Mouse (Mus musculus) CD4-positive, CD25-positive, alpha-beta regulatory T cell, adult 4 months (primary cell): ENCODE data around the gene Rarb. TPM values are rescaled to one million over a fixed set of nuclear protein-coding genes. Genes with fewer than 3 reads are reported as not detected.

Experiments used
- ATAC-seq: one replicate; pipeline ENCODE4 v1.8.0; 2017
- polyA plus RNA-seq, 2 experiments: library from polyadenylated mRNA; unstranded; fragments of 100-300 nt; shearing (Covaris generic); gene quantifications; one replicate each; pipeline ENCODE4 v1.2.1; 2017

The Rarb gene
- polyA plus RNA-seq, 2 experiments from 2014 or later = not detected

DNA sequence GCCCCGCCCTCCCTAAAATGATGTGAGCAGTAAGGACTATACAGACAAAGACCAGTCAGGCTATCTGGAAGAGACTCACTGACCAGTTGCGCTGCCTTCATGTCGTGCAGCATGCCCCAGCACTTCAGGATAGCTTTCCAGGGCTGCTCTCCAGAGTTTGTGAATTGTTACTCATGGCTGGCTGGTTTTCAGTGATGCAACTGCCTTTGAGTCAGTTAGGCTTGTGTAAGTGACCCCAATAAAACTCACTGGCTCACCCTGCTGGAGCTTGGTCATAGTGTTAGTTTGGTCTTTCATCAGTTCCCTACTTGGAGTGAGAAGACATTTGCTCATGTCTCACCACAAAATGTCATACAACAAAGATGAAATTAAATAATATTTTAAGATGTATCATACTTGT lies 292.8 kb downstream of the Rarb start:
- no peak for ATAC-seq

DNA sequence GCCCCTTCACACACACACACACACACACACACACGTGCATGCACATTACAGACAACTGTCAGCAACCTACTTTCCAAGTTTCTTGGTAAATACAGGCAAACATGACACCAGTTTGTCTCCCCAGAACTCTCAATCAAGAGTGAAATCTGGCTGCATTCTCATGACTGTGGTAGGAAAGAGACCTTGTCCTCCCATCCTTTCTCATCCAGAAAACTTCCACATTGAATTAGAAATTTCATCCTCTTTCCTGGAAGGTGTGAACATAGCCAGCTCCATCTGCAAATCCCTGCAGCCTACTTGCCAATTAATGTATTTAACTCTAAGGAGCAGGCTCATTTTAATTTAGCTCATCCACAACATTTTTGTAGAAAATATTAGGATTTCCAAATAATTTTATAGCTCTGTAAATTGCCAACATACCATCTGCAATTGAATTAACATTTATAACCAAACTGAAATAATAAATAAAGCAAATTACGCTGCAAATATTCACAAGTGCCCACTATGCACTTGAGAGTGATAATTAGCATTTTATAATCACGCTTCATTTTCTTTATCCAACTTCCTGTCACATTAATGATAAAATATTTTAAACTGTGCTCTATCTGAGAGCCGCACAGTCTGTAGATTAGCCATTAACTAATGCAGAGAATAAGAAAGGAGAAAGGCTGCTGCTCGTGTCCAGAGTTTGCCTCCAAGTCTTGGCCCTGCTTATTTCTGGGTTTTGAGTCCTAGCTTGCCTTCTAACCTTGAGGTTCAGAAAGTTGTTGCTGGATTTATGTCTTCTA lies 293.6 kb downstream of the Rarb start:
- no peak for ATAC-seq

DNA sequence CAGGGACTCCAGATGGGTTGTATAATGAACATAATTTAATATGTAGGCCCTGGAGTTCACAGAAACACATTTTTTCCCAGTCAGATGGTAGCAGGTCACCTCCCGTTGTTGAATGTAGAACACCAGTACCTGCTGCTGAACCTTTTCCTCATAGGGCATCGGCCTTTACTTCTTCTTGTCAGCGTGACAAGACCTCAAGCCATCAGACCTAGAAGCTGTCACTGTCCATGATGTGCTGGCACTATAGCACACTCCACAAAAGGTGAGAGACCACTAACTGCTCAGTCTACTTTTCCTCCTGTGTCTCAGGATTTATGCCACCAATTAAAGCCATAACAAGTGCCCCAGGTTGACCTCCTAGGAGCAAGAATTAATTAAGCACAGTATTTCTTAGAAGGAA lies 296.1 kb downstream of the Rarb start:
- ATAC-seq = no peak

DNA sequence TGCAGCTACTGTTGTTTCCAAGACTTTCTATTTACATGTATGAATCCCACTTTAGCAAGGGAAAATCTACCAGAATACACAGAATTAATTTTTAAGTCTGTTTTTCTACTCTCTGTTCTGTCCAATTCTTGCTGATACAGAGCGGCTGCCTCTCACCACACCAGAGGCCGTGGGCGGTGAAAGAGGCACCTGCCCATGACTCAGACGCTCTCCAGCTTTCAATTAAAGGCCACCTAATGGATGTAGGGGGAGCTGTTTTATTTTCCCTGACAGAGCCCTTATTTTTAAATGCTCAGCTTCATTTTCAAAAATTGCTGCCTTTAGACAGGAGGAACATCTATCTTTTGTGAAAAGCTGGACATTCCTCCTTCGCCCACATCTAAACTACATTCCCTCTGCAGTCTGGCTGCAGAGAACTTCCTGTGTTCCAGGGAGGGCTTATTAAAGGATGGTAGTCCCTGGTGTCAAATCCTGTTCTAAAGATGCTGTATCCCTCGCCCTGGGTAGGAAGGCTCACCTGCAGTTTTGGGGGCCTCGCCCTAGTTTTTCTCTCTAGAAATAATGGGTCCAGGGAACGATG lies 299.3 kb downstream of the Rarb start:
- ATAC-seq = no peak

DNA sequence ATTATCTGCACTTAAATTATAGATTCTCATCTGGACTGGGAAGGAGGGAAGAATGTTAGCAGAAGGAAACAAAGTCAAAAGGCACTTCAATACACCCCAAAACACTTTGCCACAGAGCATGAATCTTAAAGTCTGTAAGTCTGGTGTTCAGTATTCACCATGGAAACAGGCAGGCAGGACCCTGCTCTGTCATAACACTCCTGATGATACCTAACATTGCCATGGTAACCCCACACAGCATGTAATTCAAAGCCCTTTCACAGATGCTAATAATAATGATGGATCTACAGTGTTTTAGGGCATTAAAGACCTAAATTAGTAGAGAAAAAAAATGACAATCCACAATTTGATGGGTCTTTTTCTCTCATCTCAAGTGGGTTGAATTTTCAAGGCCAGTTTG lies 301.0 kb downstream of the Rarb start:
- no peak for ATAC-seq

DNA sequence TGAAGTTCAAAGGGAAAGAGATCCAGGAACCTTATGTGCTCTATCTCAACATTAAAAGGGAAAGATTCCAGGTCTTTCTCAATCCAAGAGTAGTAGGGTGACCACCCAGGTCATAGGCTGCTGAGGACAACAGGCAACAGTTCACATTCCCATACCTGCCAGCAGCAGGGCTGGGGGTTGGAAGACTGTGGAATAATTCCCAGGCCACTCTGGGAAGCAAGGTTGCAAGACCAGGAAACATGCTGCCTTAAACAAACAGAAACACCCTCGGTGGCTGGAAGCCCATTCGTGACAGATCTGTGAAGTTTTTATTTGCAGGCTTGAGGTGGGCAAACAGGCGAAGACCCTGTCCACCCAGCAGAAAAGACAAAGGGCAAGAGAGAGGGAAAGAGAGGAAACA lies 303.2 kb downstream of the Rarb start:
- no peak for ATAC-seq

DNA sequence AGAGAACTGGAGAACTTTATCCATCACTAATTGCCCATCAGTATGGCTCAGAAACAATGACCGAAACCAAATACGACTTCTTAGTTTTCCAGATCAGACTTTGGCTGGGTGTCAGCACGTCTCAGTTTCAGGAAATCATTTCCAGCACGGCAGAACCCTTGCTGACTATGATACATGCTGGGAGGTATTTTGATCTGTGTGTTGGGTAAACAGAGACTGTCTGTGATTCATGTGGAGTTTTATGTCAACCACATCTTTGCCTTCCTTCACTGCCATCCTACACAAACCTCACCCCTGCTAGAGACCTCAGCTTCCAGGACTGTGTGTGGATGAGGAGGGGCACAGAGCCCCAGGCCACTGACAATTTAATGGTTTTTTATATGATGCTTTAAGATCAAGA lies 308.4 kb downstream of the Rarb start:
- ATAC-seq = no peak

DNA sequence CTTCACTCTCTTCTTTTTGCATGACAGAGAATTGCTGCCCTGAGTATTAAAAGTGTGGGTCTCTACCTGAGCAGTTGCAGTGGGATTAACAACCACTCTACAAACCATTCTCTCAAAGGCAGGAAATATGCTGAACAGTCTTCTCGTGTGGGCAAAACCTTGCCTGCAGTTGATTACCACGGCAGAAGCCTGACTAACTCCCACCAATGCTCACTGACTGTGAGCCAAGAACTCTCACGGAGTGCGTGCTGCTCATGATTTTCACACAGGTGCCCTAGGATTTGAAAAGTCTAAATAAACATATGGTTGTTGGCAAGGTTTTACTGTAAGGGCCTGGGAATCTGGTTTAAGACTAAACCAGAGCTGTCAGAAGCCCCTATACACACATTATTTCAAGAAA lies 309.1 kb downstream of the Rarb start:
- ATAC-seq = no peak

DNA sequence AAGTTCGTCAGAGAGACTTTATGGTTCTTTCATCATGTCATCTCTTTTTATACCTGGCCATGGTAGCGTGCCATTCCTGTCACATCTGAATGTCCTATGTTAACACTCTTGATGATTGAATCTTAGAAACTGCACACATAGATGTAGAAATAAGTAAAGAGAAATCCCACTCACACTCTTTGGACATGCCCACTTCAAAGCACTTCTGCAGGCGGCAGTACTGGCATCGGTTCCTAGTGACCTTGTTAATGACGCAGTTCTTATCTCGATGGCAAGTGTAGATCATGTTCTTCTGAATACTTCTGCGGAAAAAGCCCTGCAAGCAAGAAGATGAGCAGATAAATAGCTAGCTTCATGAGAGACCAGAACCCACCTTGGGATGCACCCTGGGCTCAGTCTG lies 310.2 kb downstream of the Rarb start:
- ATAC-seq = no peak

DNA sequence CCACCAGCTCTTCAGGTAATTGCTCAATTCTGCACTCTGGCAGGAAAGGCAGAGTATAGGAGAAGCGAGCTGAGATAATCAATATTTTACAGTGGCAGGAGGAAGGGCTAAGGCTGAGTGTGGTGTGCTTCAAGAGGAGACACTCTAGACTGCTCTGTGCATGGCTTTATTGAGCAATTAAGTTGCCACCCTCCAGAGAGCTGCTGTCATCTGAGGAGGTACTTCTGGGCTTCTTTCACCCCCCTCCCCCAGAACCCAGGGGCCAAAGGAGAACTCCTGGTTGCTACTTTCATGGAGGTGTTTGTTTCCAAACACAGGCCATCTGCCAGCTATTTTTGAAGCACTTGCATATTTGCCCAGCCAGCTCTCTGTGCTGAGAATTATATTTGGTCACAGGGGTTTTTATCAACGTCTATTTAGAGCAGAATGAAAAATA lies 321.7 kb downstream of the Rarb start:
- ATAC-seq = no peak

DNA sequence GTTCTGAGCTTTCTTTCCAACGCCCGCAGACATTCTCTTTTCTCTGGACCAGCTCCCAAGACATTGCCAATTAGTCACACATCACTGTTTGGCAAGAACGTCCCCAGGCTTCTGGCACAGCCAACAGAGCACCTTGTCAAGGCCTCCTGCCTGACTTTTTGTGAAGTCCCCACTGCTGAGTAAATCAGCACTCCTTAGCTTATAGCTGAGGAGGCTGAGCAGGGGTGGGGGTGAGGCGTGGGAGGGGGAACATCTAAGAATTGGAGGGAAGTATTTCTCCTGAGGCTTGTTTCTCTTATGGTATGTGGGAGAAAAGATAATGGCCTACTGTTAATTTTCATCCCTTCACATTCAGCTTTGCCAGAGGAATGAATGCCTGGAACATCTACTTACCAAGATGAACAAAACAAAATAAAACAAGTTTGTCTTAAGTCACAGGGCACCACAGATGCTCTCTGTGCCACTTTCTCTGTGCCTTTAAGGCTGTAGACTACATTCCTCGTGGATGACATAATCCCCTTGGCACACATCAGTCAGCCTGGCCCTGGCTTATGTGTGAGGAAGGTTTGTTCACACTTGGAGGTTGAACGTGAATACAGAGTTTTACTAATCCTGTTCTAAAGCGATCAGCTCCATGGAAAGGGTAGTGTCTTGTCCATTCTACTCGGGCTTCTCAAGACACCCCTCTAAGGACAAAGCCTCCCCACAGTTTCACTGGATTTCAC lies 335.1 kb downstream of the Rarb start:
- no peak for ATAC-seq

DNA sequence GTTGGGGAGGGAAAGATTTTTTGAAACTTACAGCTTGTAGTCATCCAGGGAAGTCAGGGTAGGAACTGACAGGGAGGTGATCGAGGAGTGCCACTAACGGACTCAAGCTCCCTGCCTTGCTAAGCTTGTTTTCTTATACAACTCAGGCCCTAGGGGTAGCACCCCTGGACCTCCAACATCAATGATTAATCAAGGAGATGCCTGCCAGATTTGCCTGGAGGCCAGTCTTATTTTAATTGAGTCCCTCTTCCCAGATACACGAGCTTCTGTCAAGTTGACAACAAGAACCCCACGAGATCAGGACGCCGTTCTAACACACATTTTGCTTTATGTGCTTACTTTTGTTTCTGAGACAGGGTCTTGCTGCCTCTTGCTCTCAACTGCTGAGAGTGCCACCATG lies 338.3 kb downstream of the Rarb start:
- ATAC-seq = no peak

DNA sequence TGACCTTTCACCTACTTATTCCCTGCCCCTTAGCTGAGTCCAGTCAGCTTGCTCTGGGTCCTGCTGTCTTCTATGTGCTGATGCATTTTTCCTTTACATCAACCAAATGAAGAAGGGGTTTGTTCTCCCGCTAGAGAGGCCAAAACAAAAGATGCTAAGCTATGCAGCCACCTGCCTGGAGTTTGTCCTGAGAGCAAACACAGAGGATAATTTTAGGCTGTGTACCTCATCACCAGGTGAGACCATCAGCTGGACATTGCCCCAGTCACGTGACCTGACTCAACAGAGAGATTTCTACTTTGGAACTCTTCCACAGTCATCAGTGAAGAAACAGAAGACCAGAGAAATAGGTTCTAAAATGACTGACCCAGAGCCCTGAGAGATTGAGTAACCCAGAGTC lies 339.4 kb downstream of the Rarb start:
- no peak for ATAC-seq

DNA sequence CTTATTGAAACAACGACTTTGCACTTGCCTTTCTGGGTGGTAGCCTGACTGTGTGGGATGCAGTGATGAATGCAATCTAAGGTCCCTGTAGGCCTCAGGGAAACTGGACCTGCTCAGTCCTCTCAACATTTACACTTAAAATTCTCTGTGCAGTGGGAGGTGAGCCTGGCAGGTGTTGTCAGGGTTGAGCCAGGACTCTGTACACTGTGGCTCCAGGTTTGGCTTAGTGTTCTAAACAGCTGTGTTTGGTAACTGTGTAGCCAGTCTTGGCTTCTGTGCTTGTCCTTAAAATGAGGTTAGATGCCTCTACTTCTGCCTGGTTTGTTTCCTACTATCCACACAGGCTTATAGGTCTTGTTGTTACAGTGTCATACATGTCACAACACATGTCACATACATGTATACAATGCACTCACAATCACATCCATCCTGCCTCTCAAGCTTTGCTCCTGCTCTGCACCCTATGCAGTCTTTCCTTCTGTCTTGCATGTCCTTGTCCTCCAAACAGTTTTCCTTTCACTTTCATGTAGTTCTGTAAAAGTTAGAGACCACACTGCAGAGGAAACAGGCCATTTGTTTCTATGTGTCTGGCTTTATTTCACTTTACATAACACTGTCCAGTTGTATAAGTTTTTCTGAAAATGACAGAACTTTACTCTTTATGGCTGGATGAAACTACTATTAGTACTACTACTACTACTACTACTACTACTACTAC lies 340.2 kb downstream of the Rarb start:
- ATAC-seq = no peak

DNA sequence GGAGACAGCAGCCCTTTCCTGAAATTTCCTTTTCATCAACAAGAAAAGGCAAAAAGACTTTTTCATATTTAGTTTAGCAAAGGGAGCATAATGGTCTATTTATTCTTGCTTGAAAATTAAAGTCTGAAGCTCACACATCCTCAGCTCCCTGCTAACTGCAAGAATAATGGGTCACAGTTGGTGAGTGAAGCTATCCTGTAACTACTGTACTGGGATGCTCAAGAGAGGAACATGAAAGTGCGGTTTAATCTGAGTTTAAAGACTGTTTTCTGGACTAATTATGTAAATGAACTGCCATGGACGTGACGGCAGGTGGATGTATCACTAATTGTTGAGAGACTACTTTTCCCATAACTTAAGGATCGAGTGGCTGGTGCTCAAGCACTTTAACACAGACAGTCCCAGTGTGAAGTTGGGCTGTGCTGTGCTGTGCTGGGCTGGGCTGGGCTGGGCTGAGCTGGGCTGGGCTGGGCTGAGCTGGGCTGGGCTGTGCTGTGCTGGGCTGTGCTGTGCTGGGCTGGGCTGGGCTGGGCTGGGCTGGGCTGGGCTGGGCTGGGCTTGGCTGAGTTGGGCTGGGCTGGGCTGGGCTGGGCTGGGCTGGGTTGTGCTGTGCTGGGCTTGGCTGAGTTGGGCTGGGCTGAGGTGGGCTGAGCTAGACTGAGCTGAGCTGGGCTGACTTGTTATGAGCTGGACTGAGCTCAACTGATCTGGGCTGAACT lies 370.5 kb downstream of the Rarb start:
- ATAC-seq = no peak

DNA sequence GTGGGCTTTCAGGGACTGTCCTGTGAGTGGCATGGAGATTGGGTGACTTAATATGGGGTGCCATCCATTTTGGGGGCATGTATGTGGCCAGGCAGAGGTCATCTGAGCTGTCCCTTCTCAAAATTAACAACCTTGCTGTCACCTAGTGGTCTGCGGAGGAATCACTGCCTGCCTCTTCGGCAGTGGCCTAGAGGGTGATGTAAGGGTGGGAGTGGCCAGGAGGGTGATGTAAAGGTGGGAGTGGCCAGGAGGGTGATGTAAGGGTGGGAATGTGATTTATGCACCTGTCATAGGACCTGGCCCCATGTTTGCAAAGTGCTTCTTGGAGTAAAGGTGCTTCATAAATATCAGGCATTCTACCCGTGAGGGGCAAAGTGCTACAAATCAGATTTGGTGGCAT lies 371.4 kb downstream of the Rarb start:
- ATAC-seq = no peak

DNA sequence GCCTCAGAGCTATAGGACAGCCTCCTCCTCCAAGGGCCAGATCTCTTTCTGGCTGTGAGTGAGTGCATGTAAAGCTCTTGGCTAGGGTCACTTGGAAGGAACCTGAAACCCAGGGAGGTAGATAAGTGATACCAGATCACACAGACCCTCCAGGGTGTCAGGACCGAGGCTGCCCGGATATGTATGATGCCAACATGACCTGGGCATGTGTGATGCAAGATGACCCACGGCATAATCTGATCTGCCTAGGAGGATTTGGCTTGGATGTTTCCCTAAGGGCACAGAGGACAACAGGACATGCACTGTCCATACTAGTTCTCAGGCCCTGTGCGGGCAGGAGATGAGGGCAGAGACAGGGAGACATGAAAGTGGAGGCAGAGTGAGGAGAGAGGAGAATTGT lies 374.1 kb downstream of the Rarb start:
- no peak for ATAC-seq

DNA sequence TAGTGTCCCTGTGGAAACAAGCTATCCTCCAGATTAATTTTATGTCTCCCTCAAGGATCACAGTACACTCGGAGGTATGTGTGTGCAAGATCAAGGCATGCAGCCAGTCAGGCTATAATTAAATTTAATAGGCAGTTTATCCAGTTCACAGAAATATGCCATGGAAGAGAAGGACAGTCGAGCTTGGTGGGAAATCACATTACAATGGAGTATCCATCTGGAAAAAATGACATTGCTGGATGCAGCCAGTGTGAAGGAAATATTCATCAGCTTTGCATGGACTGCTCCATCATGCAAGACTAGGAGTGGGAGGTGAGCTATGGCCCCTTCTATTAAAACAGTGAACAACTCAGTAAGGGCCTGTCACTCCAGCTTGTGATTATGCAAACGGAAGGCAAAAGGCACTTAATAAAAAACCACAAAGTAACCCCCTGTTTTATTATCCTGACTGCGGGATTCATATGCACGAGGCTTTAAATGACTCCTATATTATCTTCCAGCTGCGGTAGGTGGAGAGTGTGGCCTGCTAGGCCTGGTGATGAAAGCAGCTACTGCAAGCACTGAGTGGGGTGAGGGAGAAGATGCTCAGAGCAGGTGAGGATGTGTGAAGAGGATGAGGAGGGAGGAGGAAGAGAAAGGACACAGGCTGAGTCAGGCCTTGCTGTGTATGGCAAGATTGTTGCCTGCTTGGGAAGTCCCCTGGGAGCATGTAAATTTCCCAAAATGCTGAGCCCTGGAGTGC lies 379.4 kb downstream of the Rarb start:
- ATAC-seq = no peak

DNA sequence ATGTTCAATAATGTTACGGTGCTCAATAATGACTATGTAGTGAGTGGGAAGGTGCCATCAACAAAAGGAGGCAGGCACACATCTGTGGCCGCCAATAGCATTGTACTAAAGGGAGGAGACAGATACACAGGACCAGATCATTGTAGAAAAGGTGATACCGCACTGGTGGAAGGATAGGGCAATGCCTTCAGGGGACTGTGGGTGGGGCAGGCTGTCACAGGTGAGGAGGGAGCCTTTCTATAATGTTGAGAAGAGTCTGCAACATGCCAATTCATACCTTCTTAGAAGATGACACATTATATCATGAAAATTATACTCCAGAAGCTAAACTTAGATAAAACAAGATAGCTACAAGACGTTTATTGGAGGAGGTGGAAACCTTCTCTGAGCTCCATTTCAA lies 381.6 kb downstream of the Rarb start:
- no peak for ATAC-seq

DNA sequence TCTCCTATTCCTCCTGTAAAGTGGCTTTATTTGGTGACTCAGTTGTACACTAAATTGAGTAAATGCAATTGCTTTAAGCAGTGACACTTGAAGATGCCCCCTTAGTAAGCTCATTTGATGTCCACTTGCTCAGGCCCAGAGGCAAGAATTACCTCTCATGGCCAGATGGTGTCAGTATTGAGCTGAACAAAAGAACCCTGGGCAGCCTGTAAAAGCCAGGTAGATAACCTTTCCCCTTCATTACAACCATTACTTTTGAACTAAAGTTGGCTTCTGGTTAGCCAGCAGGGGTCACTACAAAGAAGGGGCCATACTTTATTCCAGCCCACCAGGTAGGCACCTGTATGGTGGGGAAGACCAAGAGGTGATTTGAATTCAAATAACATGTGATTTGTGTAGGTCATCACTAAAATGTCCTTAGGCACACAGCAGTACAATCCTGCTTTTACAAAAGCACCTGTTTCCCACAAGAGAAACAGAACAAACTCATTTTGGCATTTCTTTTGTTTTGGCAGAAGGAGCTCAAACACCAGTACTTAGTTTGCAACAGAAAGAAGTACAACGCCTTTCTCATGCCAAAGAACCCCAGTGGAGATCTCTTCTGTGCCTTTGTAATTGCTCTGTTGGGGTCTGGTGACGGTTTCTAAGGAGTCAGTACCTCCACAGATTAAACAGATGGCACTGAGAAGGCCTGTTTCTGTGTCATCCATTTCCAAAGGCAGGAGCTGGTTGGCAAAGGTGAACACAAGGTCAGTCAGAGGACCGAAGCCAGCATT lies 384.4 kb downstream of the Rarb start:
- peak; percentile 64 for ATAC-seq

DNA sequence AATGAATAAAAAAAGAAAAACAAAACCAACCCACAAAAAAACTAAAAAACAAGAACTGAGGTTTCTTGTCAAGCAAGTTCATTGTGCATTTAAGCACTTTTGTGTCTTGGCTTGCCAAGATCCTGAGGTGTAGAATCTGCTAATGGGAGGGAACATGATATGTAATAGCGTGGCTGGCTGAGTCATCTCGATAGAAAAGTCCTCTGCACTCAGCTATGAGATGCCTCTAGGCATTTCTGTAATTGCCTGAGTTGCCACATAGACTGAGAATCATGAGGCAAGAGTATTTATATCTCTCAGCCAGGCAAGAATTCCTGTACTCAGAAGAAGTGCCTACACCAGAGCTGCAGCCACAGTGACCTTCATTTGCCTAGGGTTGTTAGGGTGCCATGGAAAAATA lies 385.8 kb downstream of the Rarb start:
- no peak for ATAC-seq
